Mouse (Mus musculus): ENCODE results near the gene Pla2g4b. TPM values are rescaled to one million over a fixed set of nuclear protein-coding genes. Genes with fewer than 3 reads are reported as not detected.

Gene Pla2g4b
- polyA plus RNA-seq, 2 experiments, result 0.11 to 1.3 TPM

DNA sequence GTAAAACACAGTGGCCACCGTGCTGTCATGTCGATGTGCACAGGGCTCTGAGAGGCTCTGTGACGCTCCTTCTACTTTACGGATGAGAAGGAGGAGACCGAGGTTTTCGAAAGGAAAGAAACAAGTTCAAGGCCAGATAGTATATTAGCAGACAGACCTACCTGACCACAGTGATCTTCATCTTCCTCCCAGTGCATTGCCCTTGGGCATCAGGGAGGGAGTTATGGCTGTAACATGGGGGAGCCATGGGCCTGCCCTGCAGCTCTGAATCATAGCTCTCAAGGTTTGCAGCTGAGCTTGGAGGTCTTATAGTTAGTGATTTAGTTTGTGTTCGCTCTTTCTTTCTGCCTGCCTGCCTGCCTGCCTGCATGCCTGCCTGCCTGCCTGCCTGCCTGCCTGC, 26.5 kb upstream of the Pla2g4b start:
- no peaks in the 10 kb centered on the region for H3K9me3 ChIP-seq (ENCODE audit: control insufficient read depth, low read length)
- no peak for TF ChIP-seq CTCF (IDR thresholded peaks at IDR 0.05; ENCODE audit: low read depth)
- no peak for TF ChIP-seq EP300 (IDR thresholded peaks at IDR 0.05; ENCODE audit: low read depth)
- DNase-seq (ENCODE audit: low read depth in 3 of 3, low spot score in 3 of 3), result no peak
- H3K4me3 ChIP-seq (ENCODE audit: insufficient read depth in 1 of 2, low read depth in 2 of 2, low read length in 2 of 2), result no peak overlapping the region
- no peak for ATAC-seq (ENCODE audit: insufficient read depth)
- no peak overlapping the region for H3K4me2 ChIP-seq (ENCODE audit: low read depth)
- WGBS (ENCODE audit: insufficient replicate concordance), result 81% methylated on average over 7 of the region's 7 CpGs
- H3K27ac ChIP-seq, result no peak overlapping the region
- no peak overlapping the region for H3K9ac ChIP-seq (replicated peaks)
- H3K27me3 ChIP-seq (ENCODE audit: control insufficient read depth, insufficient read depth, low read length), result no peaks in the 10 kb centered on the region
- H3K4me1 ChIP-seq (replicated peaks; ENCODE audit: control insufficient read depth in 2 of 2, insufficient read depth in 2 of 2, low read length in 1 of 2), result 0 out of 4 replicates have a peak, but pooled peaks cover 0 to 2% of the 10 kb centered on the region in 2 experiments
- H3K36me3 ChIP-seq (replicated peaks; ENCODE audit: control insufficient read depth, insufficient read depth, low read depth), result no peaks in the 10 kb centered on the region

DNA sequence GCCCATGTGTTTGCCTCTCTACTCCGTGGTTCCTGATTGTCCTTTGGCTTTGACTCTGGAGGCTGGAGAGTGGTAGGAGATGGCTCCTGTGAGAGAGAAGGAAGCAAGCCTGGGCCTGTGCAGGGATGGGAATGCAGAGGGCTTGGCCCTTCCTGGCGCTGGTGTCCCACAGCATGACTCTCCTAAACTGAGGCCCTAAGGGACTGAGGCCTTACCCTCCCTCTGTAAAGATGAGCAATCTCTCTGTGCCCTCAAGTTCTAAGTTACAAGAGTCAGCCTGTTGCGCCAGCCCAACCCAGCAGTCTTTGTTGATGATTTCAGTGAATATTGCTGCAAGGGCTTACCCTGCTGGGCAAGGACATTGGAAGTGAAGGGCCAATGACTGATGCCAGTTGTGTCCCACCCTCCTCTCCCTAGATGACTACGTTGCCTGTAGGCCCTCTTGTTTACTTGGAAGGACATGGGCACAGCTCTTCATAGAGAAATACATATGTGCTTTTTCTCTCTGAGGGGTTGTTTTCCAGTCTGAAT, 25.5 kb upstream of the Pla2g4b start:
- WGBS (ENCODE audit: insufficient replicate concordance), result 61% methylated on average over 4 of the region's 4 CpGs
- H3K36me3 ChIP-seq (replicated peaks; ENCODE audit: control insufficient read depth, insufficient read depth, low read depth), result no peaks in the 10 kb centered on the region
- 0 out of 4 replicates have a peak, but pooled peaks cover 0 to 2% of the 10 kb centered on the region in 2 experiments for H3K4me1 ChIP-seq (replicated peaks; ENCODE audit: control insufficient read depth in 2 of 2, insufficient read depth in 2 of 2, low read length in 1 of 2)
- no peak overlapping the region for H3K4me3 ChIP-seq (ENCODE audit: insufficient read depth in 1 of 2, low read depth in 2 of 2, low read length in 2 of 2)
- ATAC-seq (ENCODE audit: insufficient read depth) (no peak), DNase-seq (ENCODE audit: low read depth in 3 of 3, low spot score in 3 of 3) (no peak)
- TF ChIP-seq EP300 (IDR thresholded peaks at IDR 0.05; ENCODE audit: low read depth) (no peak), CTCF (IDR thresholded peaks at IDR 0.05; ENCODE audit: low read depth) (no peak)
- H3K27me3 ChIP-seq (ENCODE audit: control insufficient read depth, insufficient read depth, low read length), result no peaks in the 10 kb centered on the region
- H3K27ac ChIP-seq, result no peak overlapping the region
- H3K9ac ChIP-seq (replicated peaks), result no peak overlapping the region
- no peak overlapping the region for H3K4me2 ChIP-seq (ENCODE audit: low read depth)
- no peaks in the 10 kb centered on the region for H3K9me3 ChIP-seq (ENCODE audit: control insufficient read depth, low read length)

DNA sequence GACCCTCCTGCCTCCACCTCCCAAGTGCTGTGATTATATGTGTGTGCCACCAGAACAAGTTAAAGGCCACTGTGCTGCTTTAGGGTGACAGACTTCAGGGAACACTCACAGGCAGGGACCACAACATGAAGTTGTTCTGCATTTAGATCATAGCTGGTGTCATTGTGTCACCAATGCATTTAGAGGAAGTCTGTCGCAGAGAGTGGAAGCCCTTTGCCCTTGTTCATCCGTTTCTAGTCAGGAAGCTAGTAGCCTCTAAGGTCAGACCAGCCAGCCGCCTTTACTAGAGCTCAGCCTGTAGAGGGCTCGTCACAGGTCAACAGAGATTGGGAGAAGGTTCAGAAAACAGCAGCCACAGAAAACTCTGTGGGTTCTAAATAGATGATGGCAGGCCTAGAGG, 24.5 kb upstream of the Pla2g4b start:
- Histone ChIP-seq H3K27ac (no peak overlapping the region), H3K9ac (replicated peaks) (no peak overlapping the region), H3K36me3 (replicated peaks; ENCODE audit: control insufficient read depth, insufficient read depth, low read depth) (no peaks in the 10 kb centered on the region), H3K4me3 (ENCODE audit: insufficient read depth in 1 of 2, low read depth in 2 of 2, low read length in 2 of 2) (no peak overlapping the region), H3K9me3 (ENCODE audit: control insufficient read depth, low read length) (no peaks in the 10 kb centered on the region), H3K4me1 (replicated peaks; ENCODE audit: control insufficient read depth in 2 of 2, insufficient read depth in 2 of 2, low read length in 1 of 2) (0 out of 4 replicates have a peak, but pooled peaks cover 0 to 2% of the 10 kb centered on the region in 2 experiments), H3K27me3 (ENCODE audit: control insufficient read depth, insufficient read depth, low read length) (no peaks in the 10 kb centered on the region), H3K4me2 (ENCODE audit: low read depth) (no peak overlapping the region)
- WGBS (ENCODE audit: insufficient replicate concordance), result 27% methylated on average over 4 of the region's 4 CpGs
- TF ChIP-seq CTCF (IDR thresholded peaks at IDR 0.05; ENCODE audit: low read depth), result no peak
- TF ChIP-seq EP300 (IDR thresholded peaks at IDR 0.05; ENCODE audit: low read depth), result no peak
- ATAC-seq (ENCODE audit: insufficient read depth) (0 out of 2 replicates have a peak, but pooled peaks have one; percentile 18), DNase-seq (ENCODE audit: low read depth in 3 of 3, low spot score in 3 of 3) (no peak)

DNA sequence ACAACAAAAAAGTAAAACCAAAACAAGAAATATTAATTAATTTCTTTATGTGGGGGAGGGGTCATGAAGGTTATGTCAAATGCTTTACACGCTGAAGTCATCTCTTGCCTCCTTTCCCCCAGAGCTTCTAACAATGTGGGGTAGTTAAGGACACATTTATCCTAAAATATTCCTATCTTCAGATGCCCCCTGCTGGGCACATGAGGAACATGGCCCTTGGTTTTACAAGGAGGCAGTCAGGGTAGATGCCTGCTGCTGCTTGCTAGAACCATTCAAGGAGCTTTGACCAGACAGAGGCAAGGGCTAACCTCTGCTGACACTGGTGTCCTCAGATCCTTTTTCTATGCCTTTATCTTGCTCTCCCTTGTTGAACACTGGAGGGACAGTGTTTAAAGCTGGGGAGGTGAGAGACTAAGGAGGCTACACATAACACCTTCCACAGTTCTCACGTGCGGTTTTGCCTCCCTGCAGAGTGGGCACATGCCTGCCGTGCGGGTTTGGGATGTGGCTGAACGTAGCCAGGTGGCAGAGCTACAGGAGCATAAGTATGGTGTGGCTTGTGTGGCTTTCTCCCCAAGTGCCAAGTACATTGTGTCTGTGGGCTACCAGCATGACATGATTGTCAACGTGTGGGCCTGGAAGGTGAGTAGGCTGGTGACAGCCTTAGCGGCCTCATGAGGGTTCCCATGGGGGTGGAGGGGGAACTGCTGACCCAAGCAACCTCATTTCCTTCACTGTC, 21.6 kb upstream of the Pla2g4b start:
- ATAC-seq (ENCODE audit: insufficient read depth), result no peak
- Histone ChIP-seq H3K9ac (replicated peaks) (no peak overlapping the region), H3K36me3 (replicated peaks; ENCODE audit: control insufficient read depth, insufficient read depth, low read depth) (no peaks in the 10 kb centered on the region), H3K4me1 (replicated peaks; ENCODE audit: control insufficient read depth in 2 of 2, insufficient read depth in 2 of 2, low read length in 1 of 2) (peaks cover 8 to 11% of the 10 kb centered on the region in 2 experiments), H3K27ac (no peak overlapping the region), H3K27me3 (ENCODE audit: control insufficient read depth, insufficient read depth, low read length) (no peaks in the 10 kb centered on the region), H3K9me3 (ENCODE audit: control insufficient read depth, low read length) (no peaks in the 10 kb centered on the region), H3K4me3 (ENCODE audit: insufficient read depth in 1 of 2, low read depth in 2 of 2, low read length in 2 of 2) (no peak overlapping the region), H3K4me2 (ENCODE audit: low read depth) (no peak overlapping the region)
- peak; percentile 72 for TF ChIP-seq CTCF (IDR thresholded peaks at IDR 0.05; ENCODE audit: low read depth)
- no peak for TF ChIP-seq EP300 (IDR thresholded peaks at IDR 0.05; ENCODE audit: low read depth)
- DNase-seq (ENCODE audit: low read depth in 3 of 3, low spot score in 3 of 3), result peak; percentile 20 to 33 (median 28)
- 68% methylated on average over 8 of the region's 8 CpGs for WGBS (ENCODE audit: insufficient replicate concordance)

DNA sequence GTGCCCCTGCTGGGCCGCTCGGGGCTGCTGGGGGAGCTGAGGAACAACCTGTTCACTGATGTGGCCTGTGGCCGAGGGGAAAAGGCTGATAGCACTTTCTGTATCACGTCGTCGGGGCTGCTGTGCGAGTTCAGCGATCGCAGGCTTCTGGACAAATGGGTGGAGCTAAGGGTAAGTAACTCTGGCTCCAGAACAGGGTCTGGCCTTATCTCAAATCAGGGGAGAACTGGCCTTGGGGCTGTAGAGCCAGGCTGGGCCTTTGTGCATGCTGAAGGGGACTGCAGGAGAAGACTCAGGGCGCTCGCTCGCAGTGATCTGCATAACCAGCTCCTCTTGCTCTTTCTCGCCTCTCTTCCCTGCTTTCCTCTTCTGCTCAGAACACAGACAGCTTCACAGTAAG, 20.3 kb upstream of the Pla2g4b start:
- TF ChIP-seq CTCF (IDR thresholded peaks at IDR 0.05; ENCODE audit: low read depth), result no peak
- no peak for TF ChIP-seq EP300 (IDR thresholded peaks at IDR 0.05; ENCODE audit: low read depth)
- DNase-seq (ENCODE audit: low read depth in 3 of 3, low spot score in 3 of 3) (no peak), ATAC-seq (ENCODE audit: insufficient read depth) (no peak)
- Histone ChIP-seq H3K27ac (no peak overlapping the region), H3K27me3 (ENCODE audit: control insufficient read depth, insufficient read depth, low read length) (no peaks in the 10 kb centered on the region), H3K4me3 (ENCODE audit: insufficient read depth in 1 of 2, low read depth in 2 of 2, low read length in 2 of 2) (no peak overlapping the region), H3K9me3 (ENCODE audit: control insufficient read depth, low read length) (no peaks in the 10 kb centered on the region), H3K4me1 (replicated peaks; ENCODE audit: control insufficient read depth in 2 of 2, insufficient read depth in 2 of 2, low read length in 1 of 2) (peaks cover 10 to 13% of the 10 kb centered on the region in 2 experiments), H3K9ac (replicated peaks) (no peak overlapping the region), H3K4me2 (ENCODE audit: low read depth) (no peak overlapping the region), H3K36me3 (replicated peaks; ENCODE audit: control insufficient read depth, insufficient read depth, low read depth) (no peaks in the 10 kb centered on the region)
- WGBS (ENCODE audit: insufficient replicate concordance), result 51% methylated on average over 13 of the region's 13 CpGs

All from liver, embryonic 14.5 days (tissue).